Mouse (Mus musculus) CH12.LX (cell line): ENCODE data around the gene Rad54l2.

Experiments used
- CHD2 ChIP-seq: IDR thresholded peaks from 2 replicates; pipeline ENCODE4 v1.6.1; 2011; ENCODE audit warnings: low read length, improper control_type of control experiment
- CTCF ChIP-seq, 2 experiments: IDR thresholded peaks in 1 of 2; conservative IDR thresholded peaks in 1 of 2; 2 replicates each; pipeline ENCODE4 v1.5.1; 2011 to 2012; ENCODE audit warnings: low read depth in 2 of 2, low read length in 2 of 2, improper control_type of control experiment in 1 of 2, inconsistent platforms in 1 of 2, mild to moderate bottlenecking in 1 of 2, moderate library complexity in 1 of 2
- EP300 ChIP-seq: IDR thresholded peaks from 2 replicates; pipeline ENCODE4 v1.6.1; 2011; ENCODE audit warnings: low read length, improper control_type of control experiment
- JUND ChIP-seq: conservative IDR thresholded peaks from 2 replicates; pipeline ENCODE4 v1.6.1; 2011; ENCODE audit warnings: low read depth, low read length, improper control_type of control experiment
- MAZ ChIP-seq: IDR thresholded peaks from 2 replicates; pipeline ENCODE4 v1.6.1; 2012; ENCODE audit warnings: low read depth, mild to moderate bottlenecking, inconsistent platforms, low read length, improper control_type of control experiment, moderate library complexity
- POLR2A ChIP-seq: IDR thresholded peaks from 2 replicates; pipeline ENCODE4 v1.6.1; 2011; ENCODE audit warnings: low read depth, mild to moderate bottlenecking, improper control_type of control experiment, low read length
- USF2 ChIP-seq: conservative IDR thresholded peaks from 2 replicates; pipeline ENCODE4 v1.6.1; 2011; ENCODE audit warnings: low read depth, low read length, improper control_type of control experiment
- ZKSCAN1 ChIP-seq: IDR thresholded peaks from 2 replicates; pipeline ENCODE4 v1.6.1; 2012; ENCODE audit warnings: low read depth, inconsistent platforms, low read length, improper control_type of control experiment, borderline replicate concordance

DNA sequence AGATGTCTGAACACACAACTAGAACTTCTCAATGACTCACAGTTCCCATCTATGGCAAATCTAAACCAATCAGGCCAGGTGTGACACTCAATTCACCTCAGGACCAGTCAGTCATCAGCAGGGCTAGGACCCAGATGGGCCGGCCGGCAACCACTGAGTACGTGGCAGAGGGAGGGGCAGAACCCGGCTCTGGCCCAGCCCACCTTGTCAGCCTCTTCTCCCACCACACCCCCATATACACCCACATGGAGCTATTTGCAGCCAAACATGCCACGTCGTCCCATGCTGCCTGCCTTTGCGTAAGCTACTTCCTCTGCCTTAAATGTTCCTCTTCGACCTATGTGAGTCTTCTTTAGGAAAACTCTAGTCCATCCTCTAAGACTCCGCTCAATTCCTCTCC, 113.0 kb downstream of the Rad54l2 start:
- TF ChIP-seq MAZ (no peak), CTCF (conservative IDR thresholded peaks at IDR 0.05 in 1 of 2, IDR thresholded peaks at IDR 0.05 in 1 of 2; ENCODE audit: low read depth in 2 of 2, low read length in 2 of 2) (no peak), CHD2 (no peak), ZKSCAN1 (no peak), EP300 (no peak), JUND (no peak), POLR2A (no peak), USF2 (no peak)
